Mouse (Mus musculus) lung, embryonic 14.5 days (tissue): ENCODE data around the gene Kansl1. TPM values are rescaled to one million over a fixed set of nuclear protein-coding genes. Genes with fewer than 3 reads are reported as not detected.
A peak's percentile ranks its signal among the peaks of the same experiment; 100 is the strongest.

Experiments used
- ATAC-seq: fragments of 200-750 bp; cut with Nextera tagmentation; 2 replicates; pipeline ENCODE4 v1.8.0; 2017; ENCODE audit warnings: mild to moderate bottlenecking, moderate TSS enrichment, moderate library complexity; ENCODE audit not compliant: insufficient read depth
- DNase-seq: peaks from one replicate; pipeline ENCODE4 v3.0.0-alpha.2; 2015
- H3K27ac ChIP-seq: fragments of 300-500 bp; sonication (generic); 2 replicates; pipeline ENCODE4 v1.5.1; 2014; ENCODE audit warnings: low read depth, mild to moderate bottlenecking, moderate library complexity
- H3K27me3 ChIP-seq: fragments of 300-500 bp; sonication (generic); 2 replicates; pipeline ENCODE4 v1.6.1; 2014; ENCODE audit warnings: low read length, control low read depth; ENCODE audit not compliant: insufficient read depth
- H3K36me3 ChIP-seq: fragments of 300-500 bp; sonication (generic); 2 replicates; pipeline ENCODE4 v1.6.1; 2014; ENCODE audit warnings: control low read depth; ENCODE audit not compliant: insufficient read depth
- H3K4me1 ChIP-seq: fragments of 300-500 bp; sonication (generic); 2 replicates; pipeline ENCODE4 v1.6.1; 2014; ENCODE audit warnings: antibody characterized with exemption, control low read depth; ENCODE audit not compliant: insufficient read depth
- H3K4me2 ChIP-seq: fragments of 300-500 bp; sonication (generic); 2 replicates; pipeline ENCODE4 v1.6.1; 2014; ENCODE audit warnings: mild to moderate bottlenecking
- H3K4me3 ChIP-seq: fragments of 300-500 bp; sonication (generic); 2 replicates; pipeline ENCODE4 v1.5.1; 2014; ENCODE audit warnings: low read depth, low read length
- H3K9ac ChIP-seq: fragments of 300-500 bp; sonication (generic); 2 replicates; pipeline ENCODE4 v1.6.1; 2014
- H3K9me3 ChIP-seq: fragments of 300-500 bp; sonication (generic); 2 replicates; pipeline ENCODE4 v1.6.1; 2016; ENCODE audit warnings: low read depth, low read length, control low read depth
- CTCF ChIP-seq: IDR thresholded peaks from 2 replicates; pipeline ENCODE4 v1.5.1; 2016; ENCODE audit warnings: antibody characterized with exemption, low read depth
- WGBS: fragments of 180-500 bp; shearing (Covaris S2); extraction: QIAGEN DNeasy Blood & Tissue Kit; methylation state at CpG from one replicate; pipeline ENCODE4 v1.1.7; 2014; 5-methylcytosine and 5-hydroxymethylcytosine counted together
- polyA plus RNA-seq: library from polyadenylated mRNA; unstranded; fragments of >200 nt; fragmentation: Nextera tagmentation; extraction: Ambion mirVana; gene quantifications from 2 replicates; pipeline ENCODE4 v1.2.1, GENCODE M21; 2014

Kansl1 gene
- polyA plus RNA-seq, 1 experiment from 2014 or later, result 28.1 TPM

- no peak overlapping the region for H3K4me2 ChIP-seq
- H3K9me3 ChIP-seq, result no peaks in the 10 kb centered on the region
- no peak overlapping the region for H3K9ac ChIP-seq
- H3K4me3 ChIP-seq, result no peak overlapping the region
- no peak for TF ChIP-seq CTCF
- H3K27ac ChIP-seq, result no peak overlapping the region
- no peaks in the 10 kb centered on the region for H3K4me1 ChIP-seq
- WGBS, result 84% methylated on average over 5 of the region's 5 CpGs
- ATAC-seq, result no peak
- no peaks in the 10 kb centered on the region for H3K27me3 ChIP-seq
- no peak for DNase-seq
- peaks cover 22% of the 10 kb centered on the region; the same call in 1 of the 2 replicates for H3K36me3 ChIP-seq
These were observed 101.0 kb downstream of the Kansl1 start for GRCm38 (mm10) chr11:104367486-104368190.

DNA sequence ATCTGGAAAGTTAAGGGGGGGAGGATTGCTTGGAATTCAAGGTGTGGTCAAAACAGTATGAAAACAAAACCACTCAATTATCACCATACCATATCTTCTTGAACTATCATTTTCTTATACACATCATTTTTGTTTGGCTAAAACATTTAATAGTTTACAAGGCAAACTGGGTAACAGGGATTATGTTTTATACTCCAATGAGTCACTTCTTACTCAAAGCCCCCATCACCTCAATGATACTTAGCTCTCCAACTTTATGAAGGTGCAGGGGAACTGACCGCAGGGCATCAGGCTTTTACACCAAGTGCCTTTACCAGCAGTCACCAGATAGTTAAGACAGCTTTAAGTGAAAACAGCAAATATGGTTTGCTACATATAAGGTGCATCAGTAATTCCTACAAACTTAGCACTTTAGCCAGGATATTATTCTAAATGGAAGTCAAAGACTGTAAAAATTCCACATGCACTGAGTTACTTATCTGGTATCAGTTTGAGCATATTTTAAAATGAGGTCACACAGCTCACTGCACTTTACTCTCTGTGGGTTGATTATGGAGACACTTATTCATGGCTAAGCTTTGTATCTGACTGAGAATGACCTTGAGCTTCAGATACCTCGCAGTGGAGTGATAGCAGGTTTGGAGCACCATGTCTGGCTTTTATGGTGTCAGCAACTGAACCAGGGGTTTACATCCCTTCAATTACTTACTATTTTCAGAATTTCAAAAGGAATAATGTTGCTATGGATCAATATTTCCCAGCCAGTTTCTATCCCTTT is 104.6 kb downstream of the Kansl1 start:
- Histone ChIP-seq H3K4me2 (no peak overlapping the region), H3K36me3 (peaks cover 21% of the 10 kb centered on the region), H3K27me3 (no peaks in the 10 kb centered on the region), H3K27ac (no peak overlapping the region), H3K9me3 (no peaks in the 10 kb centered on the region), H3K4me3 (no peak overlapping the region), H3K9ac (no peak overlapping the region), H3K4me1 (no peaks in the 10 kb centered on the region)
- DNase-seq (no peak), ATAC-seq (no peak)
- TF ChIP-seq CTCF, result no peak
- WGBS, result 88% methylated on average over 2 of the region's 2 CpGs

DNA sequence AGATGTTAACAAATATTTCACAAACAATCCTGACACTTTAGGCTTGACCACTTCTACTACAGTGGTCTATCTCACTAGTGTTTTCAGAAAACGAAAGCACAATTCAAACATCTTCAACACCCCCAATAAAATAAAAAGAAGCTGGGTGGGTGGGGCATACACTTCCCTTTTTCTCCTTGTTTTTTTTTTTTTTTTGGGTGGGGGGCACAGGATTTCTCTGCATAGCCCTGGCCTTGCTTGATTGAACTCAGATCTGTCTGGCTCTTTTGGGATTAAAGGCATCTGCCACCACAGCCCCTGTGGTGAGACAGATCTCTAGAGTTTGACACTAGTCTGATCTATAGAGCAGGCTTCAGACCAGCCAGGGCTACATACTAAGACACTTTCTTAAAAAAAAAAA is 106.0 kb downstream of the Kansl1 start:
- no peak overlapping the region for H3K9ac ChIP-seq
- H3K27ac ChIP-seq, result no peak overlapping the region
- H3K4me1 ChIP-seq, result no peaks in the 10 kb centered on the region
- WGBS, result 88% methylated on average over 1 of the region's 1 CpGs
- DNase-seq, result no peak
- H3K4me3 ChIP-seq, result no peak overlapping the region
- no peaks in the 10 kb centered on the region for H3K27me3 ChIP-seq
- peaks cover 13% of the 10 kb centered on the region for H3K36me3 ChIP-seq
- no peak for ATAC-seq
- no peaks in the 10 kb centered on the region for H3K9me3 ChIP-seq
- H3K4me2 ChIP-seq, result no peak overlapping the region
- TF ChIP-seq CTCF, result no peak

- no peak for TF ChIP-seq CTCF
- no peak overlapping the region for H3K4me2 ChIP-seq
- no peak overlapping the region for H3K4me3 ChIP-seq
- H3K9me3 ChIP-seq, result no peaks in the 10 kb centered on the region
- no peak overlapping the region for H3K9ac ChIP-seq
- H3K27me3 ChIP-seq, result no peaks in the 10 kb centered on the region
- H3K4me1 ChIP-seq, result no peaks in the 10 kb centered on the region
- DNase-seq, result no peak
- no peak overlapping the region for H3K27ac ChIP-seq
- peaks cover 17% of the 10 kb centered on the region for H3K36me3 ChIP-seq
- no peak for ATAC-seq
- 39% methylated on average over 2 of the region's 2 CpGs for WGBS
These were observed 106.9 kb downstream of the Kansl1 start for GRCm38 (mm10) chr11:104361790-104362189.

DNA sequence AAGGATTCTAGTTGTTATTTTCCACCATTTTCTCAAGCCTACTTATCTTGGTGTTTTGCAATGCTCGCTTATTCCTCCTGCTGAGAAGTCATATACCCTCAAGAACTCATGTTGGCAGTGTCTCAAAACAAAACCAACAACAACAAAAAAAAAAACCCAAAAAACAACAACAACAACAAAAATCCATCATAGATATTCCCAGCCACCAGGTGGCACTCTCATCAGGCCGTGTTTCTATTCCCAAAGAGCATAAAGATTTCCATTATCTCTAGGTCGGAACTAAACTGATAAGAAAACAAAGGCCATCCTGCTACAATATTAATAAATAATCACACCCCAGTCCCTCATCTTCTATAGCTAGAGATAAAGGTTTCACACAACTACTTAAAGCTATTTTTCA is 121.7 kb downstream of the Kansl1 start:
- 72% methylated on average over 3 of the region's 3 CpGs for WGBS
- H3K9me3 ChIP-seq, result no peaks in the 10 kb centered on the region
- TF ChIP-seq CTCF, result peak; percentile 55
- no peaks in the 10 kb centered on the region for H3K27me3 ChIP-seq
- no peak overlapping the region for H3K4me2 ChIP-seq
- no peak overlapping the region for H3K4me3 ChIP-seq
- no peak overlapping the region for H3K9ac ChIP-seq
- no peaks in the 10 kb centered on the region for H3K4me1 ChIP-seq
- H3K27ac ChIP-seq, result no peak overlapping the region
- peaks cover 77% of the 10 kb centered on the region for H3K36me3 ChIP-seq
- no peak for ATAC-seq
- peak; percentile 44 for DNase-seq

DNA sequence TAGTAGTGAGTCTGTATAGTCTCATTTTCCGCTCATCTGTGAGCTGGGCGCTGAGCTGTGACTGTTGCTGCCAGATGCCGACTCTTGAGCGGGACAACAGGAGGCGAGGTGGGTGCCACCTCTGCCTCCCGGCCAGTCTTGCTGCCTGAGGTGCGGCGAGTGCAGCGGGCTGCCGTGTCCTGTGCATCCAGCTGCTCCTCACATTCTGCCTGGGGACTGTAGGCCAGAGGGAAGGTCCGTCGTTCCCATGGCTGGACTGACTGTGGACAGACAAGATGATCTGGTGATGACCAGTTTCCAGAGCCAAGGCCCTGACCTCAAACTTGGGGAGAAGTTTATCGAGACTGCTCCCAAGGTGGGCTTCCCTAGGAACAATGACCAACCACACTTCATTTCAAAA is 133.7 kb downstream of the Kansl1 start:
- Histone ChIP-seq H3K9me3 (no peaks in the 10 kb centered on the region), H3K4me1 (no peaks in the 10 kb centered on the region), H3K27ac (no peak overlapping the region), H3K27me3 (no peaks in the 10 kb centered on the region), H3K4me2 (no peak overlapping the region), H3K9ac (no peak overlapping the region), H3K4me3 (no peak overlapping the region), H3K36me3 (peaks cover 76% of the 10 kb centered on the region)
- WGBS, result 92% methylated on average over 13 of the region's 13 CpGs
- no peak for DNase-seq
- no peak for ATAC-seq
- TF ChIP-seq CTCF, result no peak

- Histone ChIP-seq H3K9ac (no peak overlapping the region), H3K27me3 (no peaks in the 10 kb centered on the region), H3K36me3 (peaks cover 70% of the 10 kb centered on the region), H3K4me3 (no peak overlapping the region), H3K27ac (no peak overlapping the region), H3K4me2 (no peak overlapping the region), H3K9me3 (no peaks in the 10 kb centered on the region), H3K4me1 (no peaks in the 10 kb centered on the region)
- TF ChIP-seq CTCF, result no peak
- WGBS, result 51% methylated on average over 5 of the region's 5 CpGs
- ATAC-seq (no peak; the same call in 1 of the 2 replicates), DNase-seq (no peak)
These were observed 134.5 kb downstream of the Kansl1 start for GRCm38 (mm10) chr11:104334115-104334514.
